ENCODE assay signal across 28 mouse cellular contexts in genomic region chr9:115021419-115021818, GRCm38 (mm10). TPM values are rescaled to one million over a fixed set of nuclear protein-coding genes. Genes with fewer than 3 reads are reported as not detected.
DNase-seq lines count a peak whose midpoint lies in the region; ATAC-seq and TF ChIP-seq lines count a peak whose summit lies in the region.
"Had no signal": no experiment of that assay in that cellular context is flagged by ENCODE, and none has a peak within 500 bp of the region (broad histone marks: within the 10 kb centered on the region; RNA-seq: fewer than 3 reads in every experiment).

No protein-coding gene starts in this region.

- H3K9ac ChIP-seq in kidney, embryonic 15.5 days = no peak overlapping the region
- no peak overlapping the region for H3K9ac ChIP-seq in kidney, embryonic 14.5 days (ENCODE audit: low read depth, low read length)
- H3K9ac ChIP-seq in neural tube, embryonic 11.5 days (ENCODE audit: low read length) = no peak overlapping the region
- H3K9ac ChIP-seq in neural tube, embryonic 15.5 days (replicated peaks) = no peak overlapping the region
- H3K9ac ChIP-seq: embryonic facial prominence, embryonic 13.5 days; forebrain, embryonic 12.5 days; forebrain, embryonic 15.5 days; heart, embryonic 12.5 days; heart, embryonic 15.5 days; hindbrain, embryonic 13.5 days had no signal

- H3K4me1 ChIP-seq in kidney, adult 2 months (ENCODE audit: control insufficient read depth, insufficient read depth, low read length) = no peaks in the 10 kb centered on the region
- H3K4me1 ChIP-seq in kidney, embryonic 15.5 days = no peaks in the 10 kb centered on the region
- H3K4me1 ChIP-seq in kidney, embryonic 14.5 days (ENCODE audit: control insufficient read depth, insufficient read depth, low read length) = no peaks in the 10 kb centered on the region
- no peaks in the 10 kb centered on the region for H3K4me1 ChIP-seq in neural tube, embryonic 11.5 days (ENCODE audit: control insufficient read depth, insufficient read depth, low read length)
- H3K4me1 ChIP-seq in neural tube, embryonic 15.5 days = no peaks in the 10 kb centered on the region
- H3K4me1 ChIP-seq: embryonic facial prominence, embryonic 10.5 days; embryonic facial prominence, embryonic 13.5 days; forebrain, embryonic 12.5 days; hindbrain, embryonic 10.5 days; hindbrain, embryonic 13.5 days had no signal

- H3K9me3 ChIP-seq in kidney, embryonic 15.5 days (replicated peaks) = no peaks in the 10 kb centered on the region
- no peaks in the 10 kb centered on the region; the same call in 1 of the 2 replicates for H3K9me3 ChIP-seq in kidney, embryonic 14.5 days (ENCODE audit: control insufficient read depth, low read length)
- H3K9me3 ChIP-seq in neural tube, embryonic 11.5 days (ENCODE audit: control insufficient read depth, low read length) = no peaks in the 10 kb centered on the region
- H3K9me3 ChIP-seq in neural tube, embryonic 15.5 days (replicated peaks) = no peaks in the 10 kb centered on the region
- H3K9me3 ChIP-seq: embryonic facial prominence, embryonic 10.5 days; embryonic facial prominence, embryonic 13.5 days; forebrain, embryonic 12.5 days; forebrain, embryonic 15.5 days; heart, embryonic 15.5 days; hindbrain, embryonic 10.5 days; hindbrain, embryonic 13.5 days had no signal

- no peaks in the 10 kb centered on the region for H3K36me3 ChIP-seq in kidney, adult 2 months (ENCODE audit: control insufficient read depth, insufficient read depth, low read length)
- H3K36me3 ChIP-seq in kidney, embryonic 15.5 days = no peaks in the 10 kb centered on the region
- no peaks in the 10 kb centered on the region for H3K36me3 ChIP-seq in kidney, embryonic 14.5 days (ENCODE audit: control insufficient read depth, insufficient read depth, low read length)
- H3K36me3 ChIP-seq in neural tube, embryonic 11.5 days (ENCODE audit: control insufficient read depth, insufficient read depth, low read length) = no peaks in the 10 kb centered on the region
- H3K36me3 ChIP-seq in neural tube, embryonic 15.5 days = no peaks in the 10 kb centered on the region
- H3K36me3 ChIP-seq: embryonic facial prominence, embryonic 10.5 days; embryonic facial prominence, embryonic 13.5 days; forebrain, embryonic 12.5 days; forebrain, embryonic 15.5 days; heart, embryonic 12.5 days; heart, embryonic 15.5 days; hindbrain, embryonic 10.5 days; hindbrain, embryonic 13.5 days had no signal

- no peak overlapping the region for H3K4me2 ChIP-seq in kidney, embryonic 15.5 days
- no peak overlapping the region for H3K4me2 ChIP-seq in kidney, embryonic 14.5 days (replicated peaks; ENCODE audit: low read depth, low read length)
- no peak overlapping the region for H3K4me2 ChIP-seq in neural tube, embryonic 11.5 days (ENCODE audit: low read depth)
- no peak overlapping the region for H3K4me2 ChIP-seq in neural tube, embryonic 15.5 days
- H3K4me2 ChIP-seq: embryonic facial prominence, embryonic 13.5 days; forebrain, embryonic 12.5 days; forebrain, embryonic 15.5 days; heart, embryonic 12.5 days; heart, embryonic 15.5 days; hindbrain, embryonic 13.5 days had no signal

- 82% methylated on average over 2 of the region's 2 CpGs for WGBS in kidney, adult 2 months
- WGBS in kidney, embryonic 15.5 days = 82% methylated on average over 2 of the region's 2 CpGs
- 92% methylated on average over 2 of the region's 2 CpGs for WGBS in kidney, embryonic 14.5 days
- 83% methylated on average over 2 of the region's 2 CpGs for WGBS in neural tube, embryonic 11.5 days
- WGBS in neural tube, embryonic 15.5 days = 88% methylated on average over 2 of the region's 2 CpGs

- no peak overlapping the region for H3K27ac ChIP-seq in kidney, adult 2 months (ENCODE audit: insufficient read depth, low read depth, low read length)
- no peak overlapping the region for H3K27ac ChIP-seq in kidney, embryonic 15.5 days
- no peak overlapping the region for H3K27ac ChIP-seq in kidney, embryonic 14.5 days (ENCODE audit: low read depth, low read length)
- no peak overlapping the region for H3K27ac ChIP-seq in neural tube, embryonic 11.5 days (ENCODE audit: low read depth, low read length)
- no peak overlapping the region for H3K27ac ChIP-seq in neural tube, embryonic 15.5 days (replicated peaks)
- H3K27ac ChIP-seq: embryonic facial prominence, embryonic 10.5 days; embryonic facial prominence, embryonic 13.5 days; forebrain, embryonic 12.5 days; forebrain, embryonic 15.5 days; heart, embryonic 15.5 days; hindbrain, embryonic 10.5 days; hindbrain, embryonic 13.5 days had no signal

- no peaks in the 10 kb centered on the region for H3K27me3 ChIP-seq in kidney, adult 2 months (replicated peaks; ENCODE audit: control insufficient read depth, insufficient read depth, low read length)
- no peaks in the 10 kb centered on the region for H3K27me3 ChIP-seq in kidney, embryonic 15.5 days
- no peaks in the 10 kb centered on the region for H3K27me3 ChIP-seq in kidney, embryonic 14.5 days (ENCODE audit: control insufficient read depth, insufficient read depth, low read length)
- no peaks in the 10 kb centered on the region for H3K27me3 ChIP-seq in neural tube, embryonic 11.5 days (ENCODE audit: control insufficient read depth, insufficient read depth, low read length)
- H3K27me3 ChIP-seq in neural tube, embryonic 15.5 days (replicated peaks) = no peaks in the 10 kb centered on the region
- H3K27me3 ChIP-seq: embryonic facial prominence, embryonic 13.5 days; forebrain, embryonic 12.5 days; forebrain, embryonic 15.5 days; heart, embryonic 12.5 days; heart, embryonic 15.5 days; hindbrain, embryonic 13.5 days had no signal

- no peak for TF ChIP-seq POLR2A in kidney, adult 2 months (IDR thresholded peaks at IDR 0.05; ENCODE audit: low read depth, low read length)

- ATAC-seq in kidney, embryonic 15.5 days (replicated peaks; ENCODE audit: low FRiP score) = no peak
- ATAC-seq in kidney, embryonic 14.5 days (ENCODE audit: low FRiP score, low TSS enrichment) = no peak; the same call in 1 of the 2 replicates
- ATAC-seq in neural tube, embryonic 11.5 days (ENCODE audit: insufficient read depth, low FRiP score, low TSS enrichment) = no peak
- no peak for ATAC-seq in neural tube, embryonic 15.5 days (ENCODE audit: low FRiP score)
- ATAC-seq: activated CD4-positive, CD25-positive, alpha-beta regulatory T cell, adult 4 months; forebrain, embryonic 15.5 days had no signal

- no peak for TF ChIP-seq CTCF in kidney, adult 2 months (conservative IDR thresholded peaks at IDR 0.05; ENCODE audit: insufficient read depth, insufficient read length, low read depth, low read length)

- DNase-seq in cerebellum, postnatal 10 days = peak; percentile 27 to 38
- DNase-seq in cerebellum, adult 11-12 months = no peak
- peak; percentile 54 for DNase-seq in kidney, adult 2 months
- DNase-seq in kidney, postnatal 25 days = peak; percentile 25 to 44
- DNase-seq in neural tube, embryonic 11.5 days (ENCODE audit: low spot score) = peak; percentile 1
- DNase-seq: adrenal gland, postnatal 10 days; adrenal gland, postnatal 36 days; cerebellum, adult 2 months; cerebellum, adult 9-11 months; cerebellum, postnatal 36 days; embryo, embryonic 11 days; gastrocnemius, postnatal 25 days; heart, adult 18-20 months; heart, postnatal 10 days; heart, postnatal 36 days had no signal

- no peak overlapping the region for H3K4me3 ChIP-seq in kidney, adult 2 months (ENCODE audit: insufficient read depth, low read depth, low read length)
- no peak overlapping the region for H3K4me3 ChIP-seq in kidney, embryonic 15.5 days (replicated peaks)
- H3K4me3 ChIP-seq in kidney, embryonic 14.5 days (ENCODE audit: low read length) = no peak overlapping the region
- H3K4me3 ChIP-seq in neural tube, embryonic 11.5 days (ENCODE audit: low read depth, low read length) = no peak overlapping the region
- H3K4me3 ChIP-seq in neural tube, embryonic 15.5 days (replicated peaks) = no peak overlapping the region
- H3K4me3 ChIP-seq: embryonic facial prominence, embryonic 10.5 days; embryonic facial prominence, embryonic 13.5 days; erythroblast, embryonic 14.5 days; forebrain, embryonic 12.5 days; forebrain, embryonic 15.5 days; heart, embryonic 12.5 days; heart, embryonic 15.5 days; hindbrain, embryonic 10.5 days; hindbrain, embryonic 13.5 days had no signal

RNA-seq across cellular contexts. Expression of gene Rps27rt, which starts 38.9 kb away (rescaled TPM):
- polyA plus RNA-seq in kidney, adult 2 months (2012; rRNA removed) = 24.4 and 49.4 TPM in 2 replicates
- 310 and 532 TPM in 2 replicates for polyA plus RNA-seq in kidney, embryonic 15.5 days (2015; fragmentation: Nextera tagmentation; extraction: Ambion mirVana)
- polyA plus RNA-seq in kidney, embryonic 14.5 days (2014; fragmentation: Nextera tagmentation; extraction: Ambion mirVana) = 479 and 639 TPM in 2 replicates
- 307 and 376 TPM in 2 replicates for polyA plus RNA-seq in neural tube, embryonic 11.5 days (2014; fragmentation: Nextera tagmentation; extraction: Ambion mirVana)
- polyA plus RNA-seq in neural tube, embryonic 15.5 days (2015; fragmentation: Nextera tagmentation; extraction: Ambion mirVana) = 186 and 258 TPM in 2 replicates
- polyA plus RNA-seq: erythroblast, embryonic 14.5 days had no signal

RNA-seq across cellular contexts. Expression of gene Osbpl10, which starts 43.0 kb away (rescaled TPM):
- 7.0 and 7.3 TPM in 2 replicates for polyA plus RNA-seq in kidney, adult 2 months (2012; rRNA removed)
- polyA plus RNA-seq in kidney, embryonic 15.5 days (2015; fragmentation: Nextera tagmentation; extraction: Ambion mirVana) = 2.3 and 3.1 TPM in 2 replicates
- 2.1 and 2.6 TPM in 2 replicates for polyA plus RNA-seq in kidney, embryonic 14.5 days (2014; fragmentation: Nextera tagmentation; extraction: Ambion mirVana)
- 1.4 and 1.6 TPM in 2 replicates for polyA plus RNA-seq in neural tube, embryonic 11.5 days (2014; fragmentation: Nextera tagmentation; extraction: Ambion mirVana)
- polyA plus RNA-seq in neural tube, embryonic 15.5 days (2015; fragmentation: Nextera tagmentation; extraction: Ambion mirVana) = 3.1 and 8.1 TPM in 2 replicates
- polyA plus RNA-seq: activated CD4-positive, CD25-positive, alpha-beta regulatory T cell, adult 4 months; erythroblast, embryonic 14.5 days had no signal
